Mouse (Mus musculus) cerebellum, adult 9-10 months (tissue): ENCODE measurements around the gene Pan2.
A peak's percentile ranks its signal among the peaks of the same experiment; 100 is the strongest.
"Not testable (repeated sequence)": the region's sequence is repeated elsewhere in the genome, so short reads cannot be mapped to it uniquely, and the experiment has no call there.

Experiments used
- DNase-seq: peaks from one replicate; pipeline ENCODE4 v3.0.0; 2022

The Pan2 gene

DNA sequence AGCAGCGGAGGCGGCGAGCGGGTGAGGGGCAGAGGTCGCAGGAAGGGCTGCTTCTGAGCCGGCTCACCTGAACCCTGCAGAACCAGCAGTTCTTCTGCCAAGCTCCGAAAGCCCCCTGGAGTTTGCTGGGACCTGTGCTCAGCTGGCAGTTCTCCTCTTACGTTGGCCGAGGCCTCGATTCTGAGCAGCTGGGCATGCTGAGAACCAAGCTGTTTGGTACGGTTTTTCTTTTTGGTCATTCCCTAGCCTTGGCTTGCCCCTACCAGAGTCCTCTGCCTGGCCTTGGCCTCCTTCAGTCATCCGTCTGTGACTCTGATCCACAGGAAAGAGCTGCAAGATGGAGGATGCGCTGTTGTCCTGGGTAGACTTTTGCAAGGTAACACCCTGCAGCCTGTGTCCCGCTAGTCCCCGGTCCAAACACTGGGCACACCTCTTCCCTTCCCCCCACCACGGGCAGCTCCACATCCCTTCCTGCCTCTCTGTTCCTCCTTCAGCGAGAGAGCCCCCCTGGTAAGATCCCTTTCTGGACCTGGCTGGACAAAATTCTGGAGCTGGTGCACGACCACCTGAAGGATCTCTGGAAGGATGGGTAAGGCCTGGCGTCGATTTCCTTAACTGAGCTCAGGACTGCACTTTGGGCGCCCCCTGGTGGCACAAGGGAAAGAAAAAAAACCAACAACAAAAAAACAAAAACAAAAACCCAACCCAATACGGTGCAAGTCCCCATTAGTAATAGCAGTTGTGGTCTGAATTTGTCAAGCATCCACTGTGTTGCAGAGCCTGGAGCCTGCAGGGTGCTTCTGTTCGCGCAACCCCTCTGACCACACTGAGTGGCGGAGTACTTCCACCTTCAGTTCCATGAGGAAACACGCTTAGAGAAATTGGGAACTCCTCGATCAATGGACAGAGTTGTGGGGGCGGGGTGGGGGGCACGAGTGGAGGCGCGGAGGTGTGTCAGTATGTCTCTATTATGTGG, 19.2 kb upstream of the Pan2 start:
- peak; percentile 99 for DNase-seq

GRCm38 (mm10) chr10:128290594-128290993, 12.5 kb upstream of the Pan2 start:
- DNase-seq: not testable (repeated sequence)

DNA sequence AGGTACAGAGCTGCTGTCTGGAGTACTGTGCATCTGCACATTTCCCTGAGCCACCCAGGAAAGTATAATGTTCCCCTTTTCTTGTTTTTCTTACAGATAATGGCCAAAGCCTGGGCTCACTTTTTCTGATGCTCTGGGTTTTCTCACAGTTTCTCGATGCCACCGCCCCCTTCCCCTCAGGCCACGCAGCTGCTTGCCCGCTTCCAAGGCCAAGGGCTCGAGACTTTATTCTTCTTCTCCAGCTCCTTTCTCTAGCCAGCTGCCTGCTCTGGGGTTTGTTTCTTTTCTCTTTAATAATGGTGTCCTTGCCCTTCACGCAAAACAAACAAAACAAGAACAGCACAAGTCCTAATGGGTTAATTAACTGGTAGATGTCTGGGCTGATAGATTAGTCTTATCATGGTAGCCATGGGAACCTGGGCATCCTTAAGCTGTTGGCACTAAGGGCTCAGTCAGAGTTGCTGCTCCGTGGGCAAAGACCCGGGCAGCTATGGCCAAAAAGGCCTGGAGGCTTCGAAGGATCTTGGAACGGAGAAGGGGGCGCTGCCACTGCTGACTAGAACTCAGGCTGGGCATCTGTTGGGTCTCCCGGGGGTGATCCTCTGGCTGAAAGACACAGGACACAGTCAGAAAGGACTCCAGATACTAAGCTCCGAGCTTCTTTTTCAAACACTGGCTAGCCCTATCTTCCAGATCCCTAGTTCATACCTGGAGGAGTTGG, 6.6 kb upstream of the Pan2 start:
- no peak for DNase-seq

- DNase-seq: peak; percentile 82
Measured at GRCm38 (mm10) chr10:128297221-128297620, 5.9 kb upstream of the Pan2 start.

- DNase-seq: peak; percentile 79
Measured at GRCm38 (mm10) chr10:128297622-128298021, 5.5 kb upstream of the Pan2 start.

DNA sequence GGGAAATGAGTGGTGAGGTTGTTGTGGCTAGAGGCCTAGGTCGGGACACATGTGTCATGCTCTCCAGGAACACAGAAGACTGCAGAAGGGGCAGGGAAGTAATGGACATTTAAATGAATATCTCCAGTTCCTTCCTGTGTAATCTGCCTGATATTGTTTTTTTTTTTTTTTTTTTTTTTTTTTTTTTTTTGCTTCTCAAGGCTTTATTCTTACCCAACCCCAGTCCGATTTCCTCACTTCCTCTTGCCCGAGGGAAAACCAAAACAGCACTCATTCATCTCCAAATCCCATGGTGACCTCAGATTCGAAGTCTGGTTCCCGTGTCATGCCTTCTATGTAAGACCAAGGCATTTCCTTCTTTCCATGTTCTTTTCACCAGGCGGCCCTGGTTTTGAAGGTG, 4.9 kb upstream of the Pan2 start:
- DNase-seq: no peak

DNA sequence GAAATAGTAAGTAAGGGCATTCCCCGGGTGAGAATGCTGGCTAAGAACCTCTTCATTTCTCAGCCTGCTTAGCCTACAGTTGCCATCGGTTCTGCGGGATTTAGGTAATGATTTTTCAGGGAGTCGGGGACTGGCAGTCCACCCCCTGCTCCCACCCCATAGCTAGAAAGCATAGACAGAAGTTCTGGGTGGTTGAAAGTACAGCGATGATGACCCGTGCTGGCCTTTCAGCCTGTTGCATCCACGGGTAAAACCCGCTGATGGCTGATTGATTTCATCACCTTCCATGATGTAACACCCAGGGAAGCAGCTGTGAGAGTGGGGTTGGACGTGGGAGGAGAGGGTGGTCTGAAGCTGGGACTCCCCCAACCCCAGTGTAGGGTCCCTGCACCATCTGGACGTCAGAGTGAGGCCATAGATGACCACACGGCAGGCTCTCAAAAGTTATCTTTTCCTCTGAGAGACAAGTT, 4.4 kb upstream of the Pan2 start, which contains the start of gene Il23a:
Il23a (minus strand) TSS at position 51 of the 470 bp plus-strand sequence.
- DNase-seq: no peak

- peak; percentile 62 for DNase-seq
Measured at GRCm38 (mm10) chr10:128302357-128302756, 778 bp upstream of the Pan2 start.

- no peak for DNase-seq
Measured at GRCm38 (mm10) chr10:128302785-128303125, 380 bp upstream of the Pan2 start.

GRCm38 (mm10) chr10:128309654-128310053, 6.5 kb downstream of the Pan2 start:
- DNase-seq: no peak

DNA sequence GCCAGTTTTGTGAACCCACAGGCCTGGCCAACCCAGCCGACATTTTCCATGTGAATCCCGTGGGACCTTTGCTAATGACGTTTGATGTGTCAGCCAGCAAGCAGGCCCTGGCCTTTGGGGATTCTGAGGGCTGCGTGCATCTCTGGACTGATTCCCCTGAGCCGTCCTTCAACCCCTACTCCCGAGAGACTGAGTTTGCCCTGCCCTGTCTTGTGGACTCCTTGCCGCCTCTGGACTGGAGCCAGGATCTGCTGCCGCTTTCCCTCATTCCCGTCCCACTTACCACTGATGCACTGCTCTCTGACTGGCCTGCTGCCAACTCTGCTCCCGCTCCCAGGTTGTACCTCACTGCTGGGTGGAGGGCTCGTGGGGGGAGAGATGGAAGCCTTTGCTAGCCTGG, 7.0 kb downstream of the Pan2 start:
- no peak for DNase-seq

DNA sequence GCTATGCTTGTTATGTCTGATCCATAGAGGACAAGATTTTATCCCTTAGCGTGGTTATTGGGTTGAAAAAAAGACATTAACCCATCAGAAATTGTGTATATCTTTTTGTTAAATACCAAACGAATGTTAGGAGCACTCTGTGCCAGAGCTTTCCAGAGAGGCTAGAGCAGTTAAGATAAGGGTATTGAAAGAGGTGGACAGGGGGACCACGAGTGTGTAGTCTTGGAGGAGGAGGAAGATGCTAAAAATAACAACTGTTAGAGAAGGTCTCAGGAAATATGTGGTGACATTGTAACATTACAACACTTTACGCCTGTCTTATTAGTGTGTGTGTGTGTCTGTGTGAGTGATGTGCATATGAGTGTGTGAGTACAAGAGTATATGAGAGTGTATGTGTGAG, 7.8 kb downstream of the Pan2 start:
- no peak for DNase-seq

GRCm38 (mm10) chr10:128315578-128315977, 12.4 kb downstream of the Pan2 start:
- no peak for DNase-seq

DNA sequence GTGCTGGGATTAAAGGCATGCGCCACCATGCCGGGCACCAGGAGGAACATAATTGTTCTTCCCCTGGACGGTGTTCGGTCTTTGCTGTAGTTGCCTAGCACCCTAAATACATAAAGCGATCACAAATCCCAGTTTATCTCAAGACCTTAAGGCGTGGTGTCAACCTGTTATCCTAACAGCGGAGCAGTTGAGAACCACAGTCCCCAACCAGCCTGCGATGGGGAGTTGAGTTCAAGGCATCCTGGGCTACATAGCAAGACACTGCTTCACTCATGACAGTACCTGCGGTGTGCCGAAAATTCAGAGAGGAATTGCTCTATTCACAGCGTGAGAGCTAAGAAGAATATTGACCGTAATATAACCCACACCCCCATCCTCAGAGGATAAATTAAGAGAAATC, 18.5 kb downstream of the Pan2 start:
- peak; percentile 35 for DNase-seq

DNA sequence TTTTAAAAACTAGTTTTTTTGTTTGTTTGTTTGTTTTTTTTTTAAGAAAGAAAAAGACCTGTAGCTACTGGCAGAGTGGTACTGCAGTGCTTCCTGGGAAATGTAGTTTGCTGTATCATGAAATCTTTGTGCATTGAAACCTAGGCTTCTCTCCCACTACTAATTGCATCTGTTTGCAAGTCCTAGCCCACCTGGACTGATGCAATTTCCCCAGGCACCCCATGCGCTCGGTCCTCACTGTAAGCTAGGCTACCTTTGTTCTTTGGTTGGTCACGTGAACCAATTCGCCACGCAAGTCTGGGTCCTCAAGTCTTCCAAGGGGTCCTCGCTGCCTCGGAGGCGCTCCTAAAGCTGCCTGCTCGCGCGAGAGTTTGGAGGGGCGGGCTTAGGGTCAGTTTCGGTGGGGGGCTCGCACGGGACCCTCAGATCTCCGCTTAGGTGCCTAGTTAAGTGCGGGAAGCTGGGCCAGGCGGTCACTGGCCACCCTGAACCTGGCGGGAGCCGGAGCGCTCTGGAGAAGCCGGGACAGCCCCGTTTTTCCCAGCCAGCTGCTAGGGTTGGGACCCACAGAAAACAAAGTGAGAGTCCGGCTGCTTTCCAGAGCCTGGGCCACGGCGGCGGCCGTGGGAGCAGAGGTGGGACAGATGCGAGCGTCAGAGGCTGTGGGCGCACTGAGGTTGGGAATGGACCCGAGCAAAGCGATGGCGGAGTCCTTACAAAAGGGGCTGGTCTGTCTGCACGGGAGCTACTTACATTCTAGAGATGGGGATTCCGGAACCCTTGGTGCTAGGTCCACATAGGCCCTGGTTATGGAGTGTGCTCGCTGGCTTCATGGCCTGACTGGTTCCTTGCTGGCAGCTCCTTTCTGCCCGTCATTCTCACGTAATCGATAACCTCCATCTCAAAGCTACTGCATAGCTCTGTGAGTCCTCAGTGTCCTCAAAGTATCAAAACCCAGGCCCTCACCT, 19.3 kb downstream of the Pan2 start, which contains the start of gene Cnpy2:
Cnpy2 (plus strand) TSS at position 319 of the 968 bp plus-strand sequence.
- peak; percentile 77 for DNase-seq

GRCm38 (mm10) chr10:128323516-128323915, 20.4 kb downstream of the Pan2 start:
- no peak for DNase-seq

- DNase-seq: no peak
Measured at GRCm38 (mm10) chr10:128326825-128327224, 23.7 kb downstream of the Pan2 start.

DNA sequence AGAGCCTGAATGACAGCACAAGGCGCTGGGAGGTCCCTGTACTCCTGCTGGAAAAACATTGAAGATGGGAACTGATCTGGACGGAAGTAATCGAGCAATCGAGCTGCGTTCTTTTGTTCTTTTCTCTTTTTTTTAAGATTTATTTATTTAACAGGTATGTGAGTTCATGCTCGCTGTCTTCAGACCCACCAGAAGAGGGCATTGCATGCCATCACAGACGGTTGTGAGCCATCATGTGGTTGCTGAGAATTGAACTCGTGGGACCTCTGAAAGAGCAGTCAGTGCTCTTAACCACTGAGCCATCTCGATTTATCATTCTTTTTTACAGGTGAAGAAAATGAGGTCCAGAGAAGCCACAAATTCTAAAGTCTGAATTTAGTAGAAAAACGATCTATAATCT, 24.5 kb downstream of the Pan2 start:
- no peak for DNase-seq

- not testable (repeated sequence) for DNase-seq
Measured at GRCm38 (mm10) chr10:128332358-128333249, 29.5 kb downstream of the Pan2 start.

DNA sequence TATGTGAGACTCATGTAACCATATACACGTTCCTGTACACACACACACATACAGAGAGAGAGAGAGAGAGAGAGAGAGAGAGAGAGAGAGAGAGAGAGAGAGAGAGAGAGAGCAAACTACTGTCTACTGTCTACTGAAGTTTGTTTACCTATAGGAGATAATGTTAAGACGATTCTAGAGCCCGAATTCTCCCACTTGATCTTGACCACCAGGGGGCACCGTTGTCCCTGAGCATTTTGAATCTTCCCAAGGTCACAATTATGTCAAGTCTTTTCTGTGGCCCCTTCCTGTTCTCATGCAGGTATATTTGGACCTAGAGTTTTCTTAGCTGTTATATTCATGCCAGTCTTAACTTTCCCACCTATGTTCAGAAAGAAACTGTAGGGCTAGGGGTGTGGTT, 32.4 kb downstream of the Pan2 start:
- peak; percentile 81 for DNase-seq

- DNase-seq: peak; percentile 41
Measured at GRCm38 (mm10) chr10:128336195-128336594, 33.1 kb downstream of the Pan2 start.
